Mouse (Mus musculus) midbrain, embryonic 14.5 days (tissue): ENCODE measurements around the gene Umad1. TPM values are rescaled to one million over a fixed set of nuclear protein-coding genes. Genes with fewer than 3 reads are reported as not detected.
A peak's percentile ranks its signal among the peaks of the same experiment; 100 is the strongest.
"Not testable (repeated sequence)": the region's sequence is repeated elsewhere in the genome, so short reads cannot be mapped to it uniquely, and the experiment has no call there.

Source experiments
- ATAC-seq: fragments of 200-750 bp; cut with Nextera tagmentation; 2 replicates; pipeline ENCODE4 v1.8.0; 2017; ENCODE audit warnings: moderate number of reproducible peaks, moderate library complexity; ENCODE audit not compliant: low FRiP score, low TSS enrichment
- DNase-seq: peaks from one replicate; pipeline ENCODE4 v3.0.0-alpha.2; 2015
- H3K27ac ChIP-seq: fragments of 300-500 bp; sonication (generic); replicated peaks from 2 replicates; pipeline ENCODE4 v1.5.1; 2014; ENCODE audit warnings: mild to moderate bottlenecking, low read depth, low read length, moderate library complexity
- H3K27me3 ChIP-seq: fragments of 300-500 bp; sonication (generic); 2 replicates; pipeline ENCODE4 v1.6.1; 2014; ENCODE audit warnings: low read length, control low read depth, mixed read lengths; ENCODE audit not compliant: control insufficient read depth, insufficient read depth
- H3K36me3 ChIP-seq: fragments of 300-500 bp; sonication (generic); 2 replicates; pipeline ENCODE4 v1.6.1; 2014; ENCODE audit warnings: low read length, control low read depth; ENCODE audit not compliant: control insufficient read depth, insufficient read depth
- H3K4me1 ChIP-seq: fragments of 300-500 bp; sonication (generic); 2 replicates; pipeline ENCODE4 v1.6.1; 2014; ENCODE audit warnings: mild to moderate bottlenecking, antibody characterized with exemption, low read length, control low read depth; ENCODE audit not compliant: control insufficient read depth, insufficient read depth
- H3K4me2 ChIP-seq: fragments of 300-500 bp; sonication (generic); 2 replicates; pipeline ENCODE4 v1.6.1; 2014; ENCODE audit warnings: mild to moderate bottlenecking, low read length, moderate library complexity
- H3K4me3 ChIP-seq: fragments of 300-500 bp; sonication (generic); replicated peaks from 2 replicates; pipeline ENCODE4 v1.5.1; 2014; ENCODE audit warnings: low read depth, low read length
- H3K9ac ChIP-seq: fragments of 300-500 bp; sonication (generic); replicated peaks from 2 replicates; pipeline ENCODE4 v1.6.1; 2014; ENCODE audit warnings: mild to moderate bottlenecking, low read length, moderate library complexity
- H3K9me3 ChIP-seq: fragments of 300-500 bp; sonication (generic); 2 replicates; pipeline ENCODE4 v1.6.1; 2016; ENCODE audit warnings: low read length, control low read depth, mixed read lengths; ENCODE audit not compliant: control insufficient read depth
- WGBS: fragments of 180-500 bp; shearing (Covaris S2); extraction: QIAGEN DNeasy Blood & Tissue Kit; methylation state at CpG from one replicate; pipeline ENCODE4 v1.1.7; 2014; 5-methylcytosine and 5-hydroxymethylcytosine counted together
- polyA plus RNA-seq: library from polyadenylated mRNA; unstranded; fragments of >200 nt; fragmentation: Nextera tagmentation; extraction: Ambion mirVana; gene quantifications from 2 replicates; pipeline ENCODE4 v1.2.1, GENCODE M21; 2014

Umad1 gene
- polyA plus RNA-seq, 1 experiment from 2014 or later, result 57.2 TPM

GRCm38 (mm10) chr6:8294048-8294784, 35.1 kb downstream of the Umad1 start:
- no peaks in the 10 kb centered on the region for H3K9me3 ChIP-seq
- 74% methylated on average over 4 of the region's 4 CpGs for WGBS
- ATAC-seq, result no peak

GRCm38 (mm10) chr6:8299066-8299863, 40.2 kb downstream of the Umad1 start:
- DNase-seq (peak; percentile 15), ATAC-seq (no peak; the same call in 1 of the 2 replicates)
- no peaks in the 10 kb centered on the region for H3K4me1 ChIP-seq
- 67% methylated on average over 6 of the region's 6 CpGs for WGBS
- H3K27ac ChIP-seq, result 0 out of 2 replicates have a peak overlapping the region, but pooled peaks have one; percentile 13
- no peaks in the 10 kb centered on the region for H3K9me3 ChIP-seq
- no peaks in the 10 kb centered on the region for H3K36me3 ChIP-seq
- no peak overlapping the region for H3K4me3 ChIP-seq
- no peaks in the 10 kb centered on the region for H3K27me3 ChIP-seq
- H3K4me2 ChIP-seq, result no peak overlapping the region
- H3K9ac ChIP-seq, result no peak overlapping the region

More at GRCm38 (mm10) chr6:8294048-8294784, 35.1 kb downstream of the Umad1 start:
- H3K4me2 ChIP-seq, result no peak overlapping the region
- no peak overlapping the region for H3K9ac ChIP-seq
- H3K4me3 ChIP-seq, result no peak overlapping the region
- H3K27ac ChIP-seq, result no peak overlapping the region
- H3K27me3 ChIP-seq, result no peaks in the 10 kb centered on the region
- no peaks in the 10 kb centered on the region for H3K36me3 ChIP-seq
- H3K4me1 ChIP-seq, result no peaks in the 10 kb centered on the region
- DNase-seq, result no peak

- Histone ChIP-seq H3K9ac (no peak overlapping the region), H3K4me2 (no peak overlapping the region), H3K36me3 (no peaks in the 10 kb centered on the region), H3K9me3 (no peaks in the 10 kb centered on the region), H3K27me3 (no peaks in the 10 kb centered on the region), H3K4me3 (no peak overlapping the region), H3K4me1 (no peaks in the 10 kb centered on the region), H3K27ac (no peak overlapping the region)
- DNase-seq (no peak), ATAC-seq (no peak)
- WGBS, result 83% methylated on average over 6 of the region's 6 CpGs
These were observed 49.0 kb downstream of the Umad1 start for GRCm38 (mm10) chr6:8307878-8308775.

- 92% methylated on average over 2 of the region's 2 CpGs for WGBS
- ATAC-seq (no peak), DNase-seq (no peak)
- Histone ChIP-seq H3K27ac (no peak overlapping the region), H3K4me3 (no peak overlapping the region), H3K4me2 (no peak overlapping the region), H3K9me3 (no peaks in the 10 kb centered on the region), H3K4me1 (no peaks in the 10 kb centered on the region), H3K27me3 (no peaks in the 10 kb centered on the region), H3K36me3 (no peaks in the 10 kb centered on the region), H3K9ac (no peak overlapping the region)
These were observed 53.5 kb downstream of the Umad1 start for GRCm38 (mm10) chr6:8312554-8312953.

GRCm38 (mm10) chr6:8316201-8316600, 57.1 kb downstream of the Umad1 start:
- Histone ChIP-seq H3K9me3 (peaks cover 3% of the 10 kb centered on the region; the same call in 1 of the 2 replicates), H3K9ac (no peak overlapping the region), H3K4me1 (no peaks in the 10 kb centered on the region), H3K36me3 (no peaks in the 10 kb centered on the region), H3K27ac (no peak overlapping the region), H3K27me3 (no peaks in the 10 kb centered on the region), H3K4me3 (no peak overlapping the region), H3K4me2 (no peak overlapping the region)
- DNase-seq (no peak), ATAC-seq (no peak)

GRCm38 (mm10) chr6:8319591-8319990, 60.5 kb downstream of the Umad1 start:
- WGBS, result 97% methylated on average over 2 of the region's 2 CpGs
- H3K9me3 ChIP-seq, result peaks cover 3% of the 10 kb centered on the region; the same call in 1 of the 2 replicates
- no peak overlapping the region for H3K4me3 ChIP-seq
- no peak overlapping the region for H3K27ac ChIP-seq
- no peak overlapping the region for H3K9ac ChIP-seq
- ATAC-seq (no peak), DNase-seq (no peak)
- no peak overlapping the region for H3K4me2 ChIP-seq
- no peaks in the 10 kb centered on the region for H3K27me3 ChIP-seq
- no peaks in the 10 kb centered on the region for H3K4me1 ChIP-seq
- no peaks in the 10 kb centered on the region for H3K36me3 ChIP-seq

- not testable (repeated sequence) for H3K9me3 ChIP-seq, DNase-seq, ATAC-seq, H3K36me3 ChIP-seq, H3K27me3 ChIP-seq, H3K9ac ChIP-seq, H3K4me3 ChIP-seq, H3K4me1 ChIP-seq, H3K27ac ChIP-seq, H3K4me2 ChIP-seq
- 96% methylated on average over 3 of the region's 3 CpGs for WGBS
These were observed 72.4 kb downstream of the Umad1 start for GRCm38 (mm10) chr6:8331496-8331895.

GRCm38 (mm10) chr6:8333380-8333779, 74.3 kb downstream of the Umad1 start:
- H3K9me3 ChIP-seq, result no peaks in the 10 kb centered on the region
- WGBS, result 98% methylated on average over 1 of the region's 1 CpGs
- H3K4me3 ChIP-seq, result no peak overlapping the region
- H3K36me3 ChIP-seq, result no peaks in the 10 kb centered on the region
- no peak for DNase-seq
- H3K4me2 ChIP-seq, result no peak overlapping the region
- no peak overlapping the region for H3K9ac ChIP-seq
- no peak overlapping the region for H3K27ac ChIP-seq
- no peaks in the 10 kb centered on the region for H3K4me1 ChIP-seq
- no peaks in the 10 kb centered on the region for H3K27me3 ChIP-seq
- no peak for ATAC-seq
